Mouse (Mus musculus) layer of hippocampus, adult 18-20 months (tissue): Measurements from ENCODE around the gene Gm11634. TPM values are rescaled to one million over a fixed set of nuclear protein-coding genes. Genes with fewer than 3 reads are reported as not detected.
"Not testable (repeated sequence)": the region's sequence is repeated elsewhere in the genome, so short reads cannot be mapped to it uniquely, and the experiment has no call there.

ENCODE experiments used
- DNase-seq, 2 experiments: peaks; one replicate each; pipeline ENCODE4 v3.0.0; 2022; ENCODE audit warnings: low spot score in 2 of 2
- total RNA-seq, 2 experiments: library from RNA; stranded (reverse); gene quantifications; 2 replicates each; pipeline ENCODE4 v1.2.3; 2021

The Gm11634 gene
- total RNA-seq, 2 experiments from 2014 or later, result not detected

GRCm38 (mm10) chr11:101616948-101617767, 18.1 kb upstream of the Gm11634 start:
- peak in 1 of 2 experiments; percentile 34 for DNase-seq

GRCm38 (mm10) chr11:101616104-101616503, 17.0 kb upstream of the Gm11634 start:
- DNase-seq, result no peak

GRCm38 (mm10) chr11:101615380-101615779, 16.3 kb upstream of the Gm11634 start:
- DNase-seq, result no peak

GRCm38 (mm10) chr11:101614116-101614515, 15.1 kb upstream of the Gm11634 start:
- DNase-seq, result no peak

GRCm38 (mm10) chr11:101613596-101613995, 14.5 kb upstream of the Gm11634 start:
- no peak for DNase-seq

GRCm38 (mm10) chr11:101610445-101610844, 11.4 kb upstream of the Gm11634 start:
- no peak for DNase-seq

GRCm38 (mm10) chr11:101607134-101607533, 8.1 kb upstream of the Gm11634 start:
- DNase-seq, result not testable (repeated sequence)

- DNase-seq, result peak in 1 of 2 experiments; percentile 25
Observed at GRCm38 (mm10) chr11:101604531-101605453, 5.7 kb upstream of the Gm11634 start.

GRCm38 (mm10) chr11:101604116-101604515, 5.1 kb upstream of the Gm11634 start:
- DNase-seq, result no peak

GRCm38 (mm10) chr11:101602491-101602890, 3.4 kb upstream of the Gm11634 start:
- DNase-seq, result no peak

- no peak for DNase-seq
Observed at GRCm38 (mm10) chr11:101589989-101590624, 8.9 kb downstream of the Gm11634 start.

GRCm38 (mm10) chr11:101589444-101589843, 9.6 kb downstream of the Gm11634 start:
- DNase-seq, result peak in 1 of 2 experiments; percentile 63

GRCm38 (mm10) chr11:101588868-101589267, 10.2 kb downstream of the Gm11634 start:
- DNase-seq, result no peak

- peak; percentile 47 to 59 for DNase-seq
Observed at GRCm38 (mm10) chr11:101587676-101588075, 11.4 kb downstream of the Gm11634 start.

- no peak for DNase-seq
Observed at GRCm38 (mm10) chr11:101585805-101586204, 13.3 kb downstream of the Gm11634 start.

GRCm38 (mm10) chr11:101585031-101585430, 14.0 kb downstream of the Gm11634 start:
- DNase-seq, result not testable (repeated sequence)

GRCm38 (mm10) chr11:101583205-101583604, 15.9 kb downstream of the Gm11634 start:
- DNase-seq, result no peak

- DNase-seq, result no peak
Observed at GRCm38 (mm10) chr11:101582054-101583035, 16.7 kb downstream of the Gm11634 start, which contains the start of gene Tmem106a. Gene Tmem106a, plus strand, starts transcription at chr11:101582242.

- DNase-seq, result no peak
Observed at GRCm38 (mm10) chr11:101581081-101581764, 17.8 kb downstream of the Gm11634 start.
